Mouse (Mus musculus) ES-E14 (cell line): ENCODE data around the gene Grtp1. TPM values are rescaled to one million over a fixed set of nuclear protein-coding genes. Genes with fewer than 3 reads are reported as not detected.

ENCODE experiments used
- DNase-seq: peaks from one replicate; pipeline ENCODE4 v3.0.0-alpha.2; 2013; ENCODE audit warnings: low read depth, low spot score
- H3K27ac ChIP-seq: 2 replicates; pipeline ENCODE4 v1.5.1; 2012; ENCODE audit warnings: low read depth, mild to moderate bottlenecking, low read length, moderate library complexity, mixed read lengths; ENCODE audit not compliant: poor library complexity, insufficient read depth, severe bottlenecking
- H3K36me3 ChIP-seq: 2 replicates; pipeline ENCODE4 v1.6.1; 2012; ENCODE audit warnings: mild to moderate bottlenecking, low read length, moderate library complexity, mixed read lengths; ENCODE audit not compliant: control insufficient read depth, poor library complexity, insufficient read depth, severe bottlenecking
- H3K4me1 ChIP-seq, 2 experiments: fragments of 150-350 bp in 1 of 2; sonication (generic) in 1 of 2; 2 replicates each; pipeline ENCODE4 v1.6.1; 2012; ENCODE audit warnings: low read length in 2 of 2, mild to moderate bottlenecking in 1 of 2, mixed read lengths in 1 of 2; ENCODE audit not compliant: control insufficient read depth in 2 of 2, insufficient read depth in 2 of 2, poor library complexity in 1 of 2
- H3K4me3 ChIP-seq, 2 experiments: fragments of 150-350 bp in 1 of 2; sonication (generic) in 1 of 2; 2 replicates each; pipeline ENCODE4 v1.5.1; 2012; ENCODE audit warnings: low read length in 2 of 2, low read depth in 1 of 2, mild to moderate bottlenecking in 1 of 2, mixed read lengths in 1 of 2; ENCODE audit not compliant: insufficient read depth in 1 of 2, poor library complexity in 1 of 2, severe bottlenecking in 1 of 2
- H3K9ac ChIP-seq: 2 replicates; pipeline ENCODE4 v1.6.1; 2012; ENCODE audit warnings: low read depth, mild to moderate bottlenecking, low read length, mixed read lengths; ENCODE audit not compliant: poor library complexity, insufficient read depth, severe bottlenecking
- H3K9me3 ChIP-seq: fragments of 150-350 bp; sonication (generic); 2 replicates; pipeline ENCODE4 v1.6.1; 2012; ENCODE audit warnings: low read depth, mild to moderate bottlenecking, low read length; ENCODE audit not compliant: control insufficient read depth, insufficient read depth
- CHD2 ChIP-seq: IDR thresholded peaks from 2 replicates; pipeline ENCODE4 v1.6.1; 2014; ENCODE audit warnings: mild to moderate bottlenecking, low read depth, low read length, inconsistent platforms
- HCFC1 ChIP-seq: IDR thresholded peaks from 2 replicates; pipeline ENCODE4 v1.6.1; 2012; ENCODE audit warnings: low read length, inconsistent platforms, borderline replicate concordance; ENCODE audit not compliant: insufficient read depth
- MAFK ChIP-seq: IDR thresholded peaks from 2 replicates; pipeline ENCODE4 v1.6.1; 2014; ENCODE audit warnings: mild to moderate bottlenecking, low read depth, low read length, inconsistent platforms; ENCODE audit not compliant: insufficient read depth
- ZC3H11A ChIP-seq: IDR thresholded peaks from 2 replicates; pipeline ENCODE4 v1.6.1; 2012; ENCODE audit warnings: low read depth, mild to moderate bottlenecking, inconsistent platforms, low read length, borderline replicate concordance
- ZNF384 ChIP-seq: IDR thresholded peaks from 2 replicates; pipeline ENCODE4 v1.6.1; 2012; ENCODE audit warnings: low read depth, low read length, inconsistent platforms
- in situ Hi-C, 2 experiments: fragments of 600-800 bp; cut with MboI; formaldehyde crosslinking; loops; one replicate each; pipeline ENCODE4 v1.15.1; 2025; ENCODE audit warnings: low sequenced_read_pairs in 2 of 2, inconsistent platforms in 1 of 2; ENCODE audit not compliant: unreplicated experiment in 2 of 2
- total RNA-seq: library from RNA; depleted of rRNA; stranded (reverse); fragments of 300-350 nt; gene quantifications from 2 replicates; pipeline ENCODE4 v1.2.3, GENCODE M21; 2012

The Grtp1 gene
- total RNA-seq, 1 experiment = 36.3 TPM

GRCm38 (mm10) chr8:13178137-13178536 lies 22.3 kb downstream of the Grtp1 start:
- Histone ChIP-seq H3K4me3 (no peak overlapping the region), H3K9me3 (no peaks in the 10 kb centered on the region), H3K9ac (no peak overlapping the region), H3K27ac (no peak overlapping the region), H3K4me1 (peaks cover 0 to 21% of the 10 kb centered on the region in 2 experiments; a peak in 2 of 4 replicates), H3K36me3 (peaks cover 47% of the 10 kb centered on the region)
- no peak for DNase-seq
- in situ Hi-C loops = no loop called here
- TF ChIP-seq CHD2 = no peak
- no peak for TF ChIP-seq ZC3H11A
- TF ChIP-seq ZNF384 = no peak
- TF ChIP-seq MAFK = no peak
- no peak for TF ChIP-seq HCFC1

GRCm38 (mm10) chr8:13177173-13177852 lies 23.1 kb downstream of the Grtp1 start:
- Histone ChIP-seq H3K27ac (no peak overlapping the region), H3K36me3 (peaks cover 54% of the 10 kb centered on the region), H3K4me1 (peaks cover 0 to 21% of the 10 kb centered on the region in 2 experiments; a peak in 2 of 4 replicates), H3K9me3 (no peaks in the 10 kb centered on the region), H3K4me3 (no peak overlapping the region), H3K9ac (no peak overlapping the region)
- TF ChIP-seq ZNF384 = peak; percentile 85
- TF ChIP-seq HCFC1 = no peak
- in situ Hi-C loops = no loop called here
- no peak for DNase-seq

- Histone ChIP-seq H3K4me1 (peaks cover 0 to 11% of the 10 kb centered on the region in 2 experiments; a peak in 2 of 4 replicates), H3K9ac (no peak overlapping the region), H3K4me3 (no peak overlapping the region), H3K27ac (no peak overlapping the region), H3K9me3 (no peaks in the 10 kb centered on the region), H3K36me3 (peaks cover 68% of the 10 kb centered on the region)
- TF ChIP-seq HCFC1 (no peak), ZC3H11A (no peak), MAFK (no peak), ZNF384 (no peak), CHD2 (no peak)
- in situ Hi-C loops = no loop called here
- no peak for DNase-seq
Observed at GRCm38 (mm10) chr8:13175650-13176049, 24.8 kb downstream of the Grtp1 start.

- Histone ChIP-seq H3K9ac (no peak overlapping the region), H3K27ac (no peak overlapping the region), H3K4me3 (no peak overlapping the region), H3K36me3 (peaks cover 73% of the 10 kb centered on the region), H3K9me3 (no peaks in the 10 kb centered on the region), H3K4me1 (peaks cover 0 to 10% of the 10 kb centered on the region in 2 experiments; a peak in 1 of 4 replicates)
- DNase-seq = no peak
- no peak for TF ChIP-seq HCFC1
- no peak for TF ChIP-seq ZNF384
- TF ChIP-seq CHD2 = no peak
- no peak for TF ChIP-seq MAFK
- TF ChIP-seq ZC3H11A = no peak
- in situ Hi-C loops = no loop called here
Observed at GRCm38 (mm10) chr8:13174811-13175210, 25.6 kb downstream of the Grtp1 start.

GRCm38 (mm10) chr8:13174305-13174704 lies 26.1 kb downstream of the Grtp1 start:
- DNase-seq = no peak
- peaks cover 73% of the 10 kb centered on the region for H3K36me3 ChIP-seq
- H3K27ac ChIP-seq = no peak overlapping the region
- in situ Hi-C loops = no loop called here
- no peaks in the 10 kb centered on the region for H3K9me3 ChIP-seq
- peaks cover 0 to 6% of the 10 kb centered on the region in 2 experiments; a peak in 1 of 4 replicates for H3K4me1 ChIP-seq
- H3K4me3 ChIP-seq = no peak overlapping the region
- TF ChIP-seq ZNF384 (no peak), CHD2 (no peak), ZC3H11A (no peak), MAFK (no peak), HCFC1 (no peak)
- no peak overlapping the region for H3K9ac ChIP-seq
